Mouse (Mus musculus) heart, postnatal 0 days (tissue): ENCODE results near the gene Rtn4rl1. TPM values are rescaled to one million over a fixed set of nuclear protein-coding genes. Genes with fewer than 3 reads are reported as not detected.

ENCODE experiments used
- ATAC-seq: fragments of 200-750 bp; cut with Nextera tagmentation; 2 replicates; pipeline ENCODE4 v1.8.0; 2017; ENCODE audit warnings: low read depth, moderate number of reproducible peaks, moderate library complexity; ENCODE audit not compliant: insufficient read depth
- DNase-seq: peaks from one replicate; pipeline ENCODE4 v3.0.0-alpha.2; 2016; ENCODE audit warnings: low spot score
- H3K27ac ChIP-seq: fragments of 300-500 bp; sonication (generic); 2 replicates; pipeline ENCODE4 v1.5.1; 2014; ENCODE audit warnings: low read depth, mild to moderate bottlenecking
- H3K27me3 ChIP-seq: fragments of 300-500 bp; sonication (generic); 2 replicates; pipeline ENCODE4 v1.6.1; 2014; ENCODE audit warnings: low read length, mixed read lengths; ENCODE audit not compliant: control insufficient read depth, insufficient read depth
- H3K36me3 ChIP-seq: fragments of 300-500 bp; sonication (generic); replicated peaks from 2 replicates; pipeline ENCODE4 v1.6.1; 2014; ENCODE audit warnings: low read length, mixed read lengths; ENCODE audit not compliant: control insufficient read depth, insufficient read depth
- H3K4me1 ChIP-seq: fragments of 300-500 bp; sonication (generic); 2 replicates; pipeline ENCODE4 v1.6.1; 2014; ENCODE audit warnings: antibody characterized with exemption; ENCODE audit not compliant: control insufficient read depth, insufficient read depth
- H3K4me2 ChIP-seq: fragments of 300-500 bp; sonication (generic); 2 replicates; pipeline ENCODE4 v1.6.1; 2014; ENCODE audit warnings: low read depth, mild to moderate bottlenecking, low read length, moderate library complexity
- H3K4me3 ChIP-seq: fragments of 300-500 bp; sonication (generic); 2 replicates; pipeline ENCODE4 v1.5.1; 2014; ENCODE audit warnings: low read depth, low read length
- H3K9ac ChIP-seq: fragments of 300-500 bp; sonication (generic); replicated peaks from 2 replicates; pipeline ENCODE4 v1.6.1; 2014; ENCODE audit warnings: low read depth, low read length, mixed read lengths
- H3K9me3 ChIP-seq: fragments of 300-500 bp; sonication (generic); replicated peaks from 2 replicates; pipeline ENCODE4 v1.6.1; 2016; ENCODE audit warnings: low read length; ENCODE audit not compliant: control insufficient read depth
- CTCF ChIP-seq: IDR thresholded peaks from 2 replicates; pipeline ENCODE4 v1.5.1; 2016; ENCODE audit warnings: antibody characterized with exemption, control low read depth, low read depth
- EP300 ChIP-seq: IDR thresholded peaks from 2 replicates; pipeline ENCODE4 v1.6.1; 2016; ENCODE audit warnings: antibody characterized with exemption, low read depth
- WGBS: fragments of 180-500 bp; shearing (Covaris S2); extraction: QIAGEN DNeasy Blood & Tissue Kit; methylation state at CpG from one replicate; pipeline ENCODE4 v1.1.7; 2014; 5-methylcytosine and 5-hydroxymethylcytosine counted together
- polyA plus RNA-seq: library from polyadenylated mRNA; unstranded; fragments of >200 nt; fragmentation: Nextera tagmentation; extraction: Ambion mirVana; gene quantifications from 2 replicates; pipeline ENCODE4 v1.2.1, GENCODE M21; 2015
- total RNA-seq: library from RNA; depleted of rRNA; stranded (reverse); fragments of >200 nt; gene quantifications from 2 replicates; pipeline ENCODE4 v1.2.3, GENCODE M21; 2014; ENCODE audit warnings: low replicate concordance

The Rtn4rl1 gene
- total and polyA plus RNA-seq, 2 experiments from 2014 or later, result 12.2 to 19.7 TPM

DNA sequence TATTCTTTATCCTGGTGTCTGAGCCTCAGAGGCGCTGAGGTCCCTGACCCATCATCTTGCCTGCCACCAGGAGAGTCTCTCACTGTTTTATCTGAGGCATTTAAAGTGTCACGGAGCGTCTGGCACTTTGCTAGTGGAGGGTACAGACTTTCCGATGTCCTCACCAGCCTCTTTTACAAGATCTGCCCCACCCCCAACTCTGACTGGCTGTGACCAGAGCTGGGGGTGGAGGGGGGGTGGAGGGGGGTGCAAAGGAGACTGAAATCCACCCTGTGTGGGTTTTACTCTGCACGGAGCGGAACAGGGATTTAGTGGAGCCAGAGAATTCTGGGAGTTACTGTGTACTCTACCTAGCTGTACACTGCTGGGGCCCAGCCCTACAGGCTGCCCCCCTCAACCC is 81.5 kb downstream of the Rtn4rl1 start:
- H3K36me3 ChIP-seq, result no peaks in the 10 kb centered on the region
- ATAC-seq (peak; percentile 80), DNase-seq (peak; percentile 87)
- H3K27me3 ChIP-seq, result no peaks in the 10 kb centered on the region
- H3K4me2 ChIP-seq, result 0 out of 2 replicates have a peak overlapping the region, but pooled peaks have one; percentile 7
- TF ChIP-seq EP300 (no peak), CTCF (no peak)
- peaks cover 41% of the 10 kb centered on the region for H3K4me1 ChIP-seq
- H3K27ac ChIP-seq, result peak overlapping the region; percentile 85
- WGBS, result 16% methylated on average over 6 of the region's 6 CpGs
- H3K4me3 ChIP-seq, result no peak overlapping the region
- no peaks in the 10 kb centered on the region for H3K9me3 ChIP-seq
- H3K9ac ChIP-seq, result peak overlapping the region; percentile 45; the same call in 1 of the 2 replicates

DNA sequence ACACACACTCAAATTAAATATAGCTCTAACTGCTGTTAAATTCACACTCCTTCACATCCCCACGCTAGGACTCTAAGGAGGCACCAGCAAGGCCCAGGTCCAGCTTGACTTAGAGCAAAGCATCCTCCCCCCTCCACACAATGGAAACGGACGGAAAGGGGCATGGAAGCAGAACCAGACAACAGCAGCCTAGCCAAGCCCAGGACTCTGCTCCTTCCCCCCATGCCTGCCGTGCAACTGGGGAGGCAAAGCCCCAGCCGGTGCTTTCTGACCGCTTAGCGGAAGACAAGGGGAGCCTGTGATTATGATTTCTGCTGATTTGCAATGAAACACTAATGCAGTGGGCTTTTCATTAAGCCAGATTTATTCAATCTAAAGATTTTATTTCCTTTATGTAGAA is 84.5 kb downstream of the Rtn4rl1 start:
- Histone ChIP-seq H3K4me2 (no peak overlapping the region), H3K4me3 (no peak overlapping the region), H3K9ac (no peak overlapping the region), H3K4me1 (peaks cover 38% of the 10 kb centered on the region), H3K9me3 (no peaks in the 10 kb centered on the region), H3K27me3 (no peaks in the 10 kb centered on the region), H3K27ac (no peak overlapping the region), H3K36me3 (no peaks in the 10 kb centered on the region)
- DNase-seq, result no peak
- TF ChIP-seq CTCF (no peak), EP300 (no peak)
- 69% methylated on average over 7 of the region's 7 CpGs for WGBS
- ATAC-seq, result no peak

DNA sequence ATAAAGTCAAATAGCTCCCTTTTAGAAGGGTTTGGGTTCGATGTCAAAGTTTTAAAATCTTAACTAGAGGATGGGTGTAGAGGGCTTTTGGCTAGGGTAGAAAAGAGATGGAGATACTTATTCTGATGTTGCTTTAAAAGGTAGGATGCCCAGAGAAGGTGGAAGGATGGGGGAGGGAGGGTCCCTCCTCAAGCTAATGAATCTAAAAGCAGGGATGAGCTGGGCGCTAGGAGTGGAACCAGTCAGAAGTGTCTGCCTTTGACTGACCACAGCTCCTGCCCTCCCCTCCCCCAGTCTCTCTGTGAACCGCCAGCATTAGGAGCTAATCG is 85.4 kb downstream of the Rtn4rl1 start:
- no peaks in the 10 kb centered on the region for H3K27me3 ChIP-seq
- peak overlapping the region; percentile 55 for H3K4me2 ChIP-seq
- H3K36me3 ChIP-seq, result no peaks in the 10 kb centered on the region
- ATAC-seq, result no peak
- TF ChIP-seq CTCF (no peak), EP300 (no peak)
- H3K4me3 ChIP-seq, result peak overlapping the region; percentile 24
- no peak for DNase-seq
- WGBS, result 15% methylated on average over 4 of the region's 4 CpGs
- 0 out of 2 replicates have a peak overlapping the region, but pooled peaks have one; percentile 17 for H3K9ac ChIP-seq
- H3K4me1 ChIP-seq, result peaks cover 38% of the 10 kb centered on the region
- H3K27ac ChIP-seq, result peak overlapping the region; percentile 36; the same call in 1 of the 2 replicates
- no peaks in the 10 kb centered on the region for H3K9me3 ChIP-seq

DNA sequence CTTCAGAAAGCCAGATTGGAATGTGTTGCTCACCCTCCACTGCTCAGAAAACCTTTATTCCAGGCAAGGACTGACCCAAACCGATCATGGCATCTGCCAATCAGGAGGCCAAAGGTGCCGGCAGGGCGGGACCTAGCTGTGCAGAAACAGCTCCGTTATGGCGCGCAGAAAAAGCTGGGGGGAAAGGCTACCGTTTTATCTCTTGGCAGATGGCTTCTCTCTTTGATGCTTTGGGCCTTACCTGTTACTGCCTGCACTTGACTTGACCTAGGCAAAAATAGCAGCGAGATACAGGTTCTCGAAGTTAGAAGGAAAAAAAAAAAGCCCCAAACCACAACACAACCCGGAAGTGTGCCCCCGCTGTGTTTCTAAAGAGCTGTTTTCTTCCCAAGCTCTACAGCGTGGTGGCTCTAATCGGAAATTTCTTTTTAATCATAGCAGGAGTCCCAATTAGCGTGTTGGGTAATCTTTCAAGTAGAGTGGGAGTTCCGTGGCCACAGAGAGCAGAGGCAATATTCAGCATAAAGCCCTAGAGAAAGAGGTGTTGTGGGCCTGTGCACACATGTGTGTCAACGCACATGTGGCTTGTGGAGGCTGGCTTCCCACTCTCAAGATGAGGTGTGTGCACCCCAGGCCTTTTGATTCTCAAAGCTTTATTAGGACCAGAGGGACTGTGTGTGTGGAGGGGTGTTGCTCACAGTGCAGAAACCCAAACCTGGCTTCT is 85.9 kb downstream of the Rtn4rl1 start:
- peaks cover 34% of the 10 kb centered on the region for H3K4me1 ChIP-seq
- H3K4me2 ChIP-seq, result peak overlapping the region; percentile 55
- H3K4me3 ChIP-seq, result peak overlapping the region; percentile 24
- no peak; the same call in 1 of the 2 replicates for ATAC-seq
- no peak for DNase-seq
- H3K36me3 ChIP-seq, result no peaks in the 10 kb centered on the region
- H3K9me3 ChIP-seq, result no peaks in the 10 kb centered on the region
- no peaks in the 10 kb centered on the region for H3K27me3 ChIP-seq
- H3K9ac ChIP-seq, result 0 out of 2 replicates have a peak overlapping the region, but pooled peaks have one; percentile 17
- 5% methylated on average over 16 of the region's 16 CpGs for WGBS
- TF ChIP-seq CTCF, result no peak
- TF ChIP-seq EP300, result no peak
- peak overlapping the region; percentile 36; the same call in 1 of the 2 replicates for H3K27ac ChIP-seq

DNA sequence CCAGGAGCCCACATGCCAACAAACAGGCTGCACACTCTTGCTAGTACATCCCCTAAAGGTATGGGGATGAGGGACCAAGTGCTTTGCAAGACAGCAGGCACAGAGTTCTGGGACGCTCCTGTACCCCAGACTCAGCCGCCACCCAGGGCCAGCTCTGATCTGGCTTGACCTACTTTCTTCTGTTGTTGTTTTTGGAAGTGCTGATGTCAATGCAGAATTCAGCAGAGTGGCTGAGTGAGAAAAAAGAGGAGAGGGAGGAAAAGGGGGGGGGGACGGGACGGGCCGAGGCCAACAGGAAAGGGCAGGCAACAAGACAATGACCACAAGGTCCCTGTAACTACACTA is 86.5 kb downstream of the Rtn4rl1 start:
- 59% methylated on average over 5 of the region's 5 CpGs for WGBS
- ATAC-seq (no peak), DNase-seq (no peak)
- peaks cover 34% of the 10 kb centered on the region for H3K4me1 ChIP-seq
- H3K9me3 ChIP-seq, result no peaks in the 10 kb centered on the region
- TF ChIP-seq EP300 (no peak), CTCF (no peak)
- H3K27me3 ChIP-seq, result no peaks in the 10 kb centered on the region
- no peak overlapping the region for H3K4me3 ChIP-seq
- no peaks in the 10 kb centered on the region for H3K36me3 ChIP-seq
- H3K9ac ChIP-seq, result no peak overlapping the region
- H3K4me2 ChIP-seq, result no peak overlapping the region
- peak overlapping the region; percentile 36; the same call in 1 of the 2 replicates for H3K27ac ChIP-seq
